Mouse (Mus musculus): ENCODE results near the gene Cebpg.

Gene Cebpg

DNA sequence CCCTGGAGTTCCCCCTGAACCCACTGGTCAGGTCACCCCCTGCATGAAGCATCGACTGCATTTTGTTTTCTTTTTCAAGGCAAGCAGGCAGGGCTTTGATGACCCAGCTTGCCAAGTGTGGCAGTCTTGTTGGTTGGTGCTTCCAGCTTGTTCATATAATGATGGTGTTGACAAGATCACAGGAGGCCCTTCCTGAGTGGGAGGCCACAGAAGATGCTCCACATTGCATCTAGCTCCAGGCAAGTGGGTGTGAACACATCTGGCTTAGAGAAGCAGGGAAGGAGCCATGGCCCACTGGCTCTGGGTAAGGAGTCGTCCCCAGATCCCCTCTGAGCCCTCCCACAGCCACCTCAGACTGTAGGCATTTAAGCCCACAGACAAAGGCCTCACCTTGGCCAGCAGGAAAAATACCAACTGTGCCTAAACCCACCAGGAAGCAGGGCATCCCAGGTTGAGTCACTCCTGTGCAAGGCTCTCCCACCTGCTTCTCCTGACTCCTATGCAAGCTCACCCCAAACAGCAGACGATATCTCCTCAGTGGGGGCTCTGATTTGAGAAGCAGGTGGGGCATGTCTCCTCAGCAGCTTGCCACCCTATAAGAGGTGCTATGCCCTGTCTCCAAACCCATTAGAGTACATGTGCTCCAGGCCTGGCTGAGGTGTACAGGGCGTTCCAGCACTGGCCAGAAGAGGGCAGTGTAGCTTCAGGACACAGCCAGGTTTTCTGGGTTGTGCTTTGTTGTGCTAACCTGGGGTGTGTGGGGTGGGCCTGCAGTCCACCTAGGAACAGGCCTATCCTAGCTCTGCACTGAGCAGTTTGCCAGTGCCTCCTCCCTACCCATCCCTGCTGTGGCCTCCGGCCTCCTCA, 30.7 kb downstream of the Cebpg start:
- peak; percentile 48 for DNase-seq (ENCODE audit: low read depth)

GRCm38 (mm10) chr7:35024426-35024825, 31.9 kb downstream of the Cebpg start:
- no peak for DNase-seq (ENCODE audit: low read depth)

GRCm38 (mm10) chr7:35023251-35023650, 33.1 kb downstream of the Cebpg start:
- no peak for DNase-seq (ENCODE audit: low read depth)

DNA sequence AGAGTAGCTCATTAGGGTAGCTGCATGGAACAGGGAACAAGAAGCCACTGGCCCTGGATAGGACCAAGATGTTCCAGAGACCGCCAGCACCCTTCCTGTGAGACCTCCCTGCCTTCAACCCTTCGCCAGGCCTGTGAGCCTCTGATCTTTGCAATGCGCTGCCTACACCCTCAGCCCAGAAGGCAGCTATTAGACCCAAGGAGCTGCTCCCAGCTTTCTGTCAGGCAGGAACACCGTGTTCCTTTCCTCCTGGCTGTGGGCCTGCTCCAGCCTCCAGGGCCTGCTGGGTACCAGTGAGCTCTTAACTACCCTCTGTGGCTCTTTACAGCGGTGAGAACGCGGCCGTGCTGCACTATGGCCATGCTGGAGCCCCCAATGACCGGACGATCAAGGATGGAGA, 35.0 kb downstream of the Cebpg start:
- no peak for DNase-seq (ENCODE audit: low read depth)

GRCm38 (mm10) chr7:35015252-35015651, 41.1 kb downstream of the Cebpg start:
- DNase-seq (ENCODE audit: low read depth) = no peak

GRCm38 (mm10) chr7:35013228-35013627, 43.1 kb downstream of the Cebpg start:
- no peak for DNase-seq (ENCODE audit: low read depth)

DNA sequence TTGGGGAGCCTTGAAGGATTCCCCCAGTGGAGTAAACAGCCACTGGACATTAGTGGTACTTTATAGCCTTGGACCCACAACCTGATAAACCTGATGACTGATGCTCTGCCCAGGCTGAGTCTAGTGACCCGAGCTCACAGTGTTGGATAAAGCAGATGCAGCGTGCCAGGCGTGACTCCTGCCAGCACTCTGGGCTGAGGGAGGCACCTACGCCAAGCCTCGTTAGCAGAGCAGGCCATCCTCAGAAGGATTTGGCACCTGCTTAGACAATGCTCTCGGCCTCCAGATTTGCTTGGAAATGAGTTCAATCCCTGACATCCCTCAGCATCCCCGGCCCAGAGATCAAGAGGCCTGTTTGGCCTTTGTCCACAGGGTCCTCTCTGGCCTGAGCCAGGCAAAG, 49.7 kb downstream of the Cebpg start:
- DNase-seq (ENCODE audit: low read depth) = no peak

- DNase-seq (ENCODE audit: low read depth) = no peak
Observed at GRCm38 (mm10) chr7:35003171-35003737, 53.1 kb downstream of the Cebpg start.

DNA sequence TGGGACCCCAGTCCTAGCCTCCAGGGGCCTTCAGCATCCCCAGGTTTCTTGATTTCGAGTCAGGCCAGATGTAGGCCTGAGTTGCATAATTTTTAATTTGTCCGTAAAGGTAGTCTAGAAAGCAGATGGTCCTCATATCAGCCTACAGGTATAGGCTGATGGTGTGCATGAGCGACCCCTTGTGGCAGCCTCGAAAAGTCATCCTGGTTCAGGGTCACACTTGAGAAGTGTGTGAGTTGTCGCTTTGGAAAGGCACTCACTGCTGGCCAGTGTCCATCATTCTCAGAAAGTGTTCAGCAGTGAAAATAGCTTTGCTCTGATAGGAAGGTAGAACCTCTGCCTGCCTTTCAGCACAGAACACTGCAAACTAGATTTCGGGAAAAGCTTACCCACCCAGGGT, 55.5 kb downstream of the Cebpg start:
- peak; percentile 34 for DNase-seq (ENCODE audit: low read depth)
